Mouse (Mus musculus): ENCODE data around the gene Hmgcr. TPM values are rescaled to one million over a fixed set of nuclear protein-coding genes. Genes with fewer than 3 reads are reported as not detected.

Gene Hmgcr
- 58.7 TPM for polyA plus RNA-seq (2012; fragmentation: generic; extraction: Trizol)
- long read RNA-seq, experiment 1, full-length matches to known transcripts = 6 of 81 reads
- long read RNA-seq, experiment 1, partial matches to known transcripts = 1 of 81 reads
- long read RNA-seq, experiment 1, other reads (novel, unspliced or antisense) = 74 of 81 reads
- long read RNA-seq, experiment 2, full-length matches to known transcripts = 321 of 384 reads
- long read RNA-seq, experiment 2, partial matches to known transcripts = 32 of 384 reads
- long read RNA-seq, experiment 2, other reads (novel, unspliced or antisense) = 31 of 384 reads

- peaks cover 51% of the 10 kb centered on the region for H3K79me2 ChIP-seq (ENCODE audit: control insufficient read depth, insufficient read depth)
- peak within 1 kb of the TSS; percentile 91 for H3ac ChIP-seq (ENCODE audit: control insufficient read depth, insufficient read length, low read depth)
- no peaks in the 10 kb centered on the region for H3K27me3 ChIP-seq (ENCODE audit: control insufficient read depth, insufficient read depth, insufficient read length)
- peaks cover 49% of the 10 kb centered on the region for H3K79me3 ChIP-seq (ENCODE audit: low read depth)
- peaks cover 37% of the 10 kb centered on the region for H3K36me3 ChIP-seq (ENCODE audit: control insufficient read depth, insufficient read depth)
- H3K4me3 ChIP-seq (ENCODE audit: insufficient read depth, poor library complexity, severe bottlenecking) = peak within 1 kb of the TSS; percentile 68
- TF ChIP-seq MYOG (IDR thresholded peaks at IDR 0.05; ENCODE audit: control insufficient read depth, extremely low read depth, insufficient read length) (no peak), CTCF (IDR thresholded peaks at IDR 0.05; ENCODE audit: control insufficient read depth, insufficient read depth, insufficient read length) (no peak), FOSL1 (IDR thresholded peaks at IDR 0.05; ENCODE audit: insufficient read depth, low read length, poor library complexity, severe bottlenecking) (no peak), CEBPB (IDR thresholded peaks at IDR 0.05; ENCODE audit: low read depth) (no peak), MAX (IDR thresholded peaks at IDR 0.05) (peak; percentile 70), USF1 (IDR thresholded peaks at IDR 0.05; ENCODE audit: low read depth) (no peak)
These were observed at the start of gene Hmgcr for GRCm38 (mm10) chr13:96670406-96671077. Gene Hmgcr, minus strand, starts transcription at chr13:96670936.

DNA sequence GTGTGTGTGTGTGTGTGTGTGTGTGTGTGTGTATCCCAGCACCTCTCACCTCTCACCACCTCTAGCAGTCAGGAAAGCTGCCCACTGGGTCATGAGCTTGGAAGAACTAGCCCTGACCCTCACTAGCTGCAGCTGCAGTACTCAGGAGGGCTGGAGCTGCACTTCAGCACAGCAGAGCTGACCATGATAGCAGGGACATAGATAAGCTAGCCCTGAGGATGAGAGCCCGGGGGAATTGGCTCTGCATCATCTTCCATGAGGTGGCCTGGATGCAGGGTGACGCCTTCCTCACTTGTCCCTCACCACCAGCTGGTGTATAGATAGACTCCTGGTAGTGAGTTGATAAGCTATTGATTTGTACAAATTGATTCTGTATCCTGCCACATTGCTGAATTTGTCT is 49.3 kb upstream of the Hmgcr start:
- H3K27me3 ChIP-seq (ENCODE audit: control insufficient read depth, insufficient read depth, insufficient read length) = peaks cover 3% of the 10 kb centered on the region
- no peaks in the 10 kb centered on the region for H3K79me2 ChIP-seq (ENCODE audit: control insufficient read depth, insufficient read depth)
- TF ChIP-seq MYOD1 (IDR thresholded peaks at IDR 0.05; ENCODE audit: control insufficient read depth, insufficient read length, low read depth) = no peak
- TF ChIP-seq CTCF (IDR thresholded peaks at IDR 0.05; ENCODE audit: control insufficient read depth, insufficient read depth, insufficient read length) = no peak
- TF ChIP-seq MYOG (IDR thresholded peaks at IDR 0.05; ENCODE audit: control insufficient read depth, extremely low read depth, insufficient read length) = no peak
- TF ChIP-seq MAX (IDR thresholded peaks at IDR 0.05) = no peak
- TF ChIP-seq FOSL1 (IDR thresholded peaks at IDR 0.05; ENCODE audit: insufficient read depth, low read length, poor library complexity, severe bottlenecking) = no peak
- TF ChIP-seq USF1 (IDR thresholded peaks at IDR 0.05; ENCODE audit: low read depth) = no peak
- TF ChIP-seq CEBPB (IDR thresholded peaks at IDR 0.05; ENCODE audit: low read depth) = no peak
- H3K79me3 ChIP-seq (ENCODE audit: low read depth) = no peaks in the 10 kb centered on the region
- H3K4me3 ChIP-seq (ENCODE audit: insufficient read depth, poor library complexity, severe bottlenecking) = no peak overlapping the region
- H3ac ChIP-seq (ENCODE audit: control insufficient read depth, insufficient read length, low read depth) = no peak overlapping the region
- H3K36me3 ChIP-seq (ENCODE audit: control insufficient read depth, insufficient read depth) = no peaks in the 10 kb centered on the region

GRCm38 (mm10) chr13:96717821-96718220 is 47.1 kb upstream of the Hmgcr start:
- H3K4me3 ChIP-seq (ENCODE audit: insufficient read depth, poor library complexity, severe bottlenecking) = no peak overlapping the region
- H3K79me3 ChIP-seq (ENCODE audit: low read depth) = no peaks in the 10 kb centered on the region
- no peaks in the 10 kb centered on the region for H3K79me2 ChIP-seq (ENCODE audit: control insufficient read depth, insufficient read depth)
- no peak overlapping the region for H3ac ChIP-seq (ENCODE audit: control insufficient read depth, insufficient read length, low read depth)
- no peaks in the 10 kb centered on the region for H3K36me3 ChIP-seq (ENCODE audit: control insufficient read depth, insufficient read depth)
- H3K27me3 ChIP-seq (ENCODE audit: control insufficient read depth, insufficient read depth, insufficient read length) = no peaks in the 10 kb centered on the region
- TF ChIP-seq MYOG (IDR thresholded peaks at IDR 0.05; ENCODE audit: control insufficient read depth, extremely low read depth, insufficient read length) (no peak), FOSL1 (IDR thresholded peaks at IDR 0.05; ENCODE audit: insufficient read depth, low read length, poor library complexity, severe bottlenecking) (no peak), USF1 (IDR thresholded peaks at IDR 0.05; ENCODE audit: low read depth) (no peak)

DNA sequence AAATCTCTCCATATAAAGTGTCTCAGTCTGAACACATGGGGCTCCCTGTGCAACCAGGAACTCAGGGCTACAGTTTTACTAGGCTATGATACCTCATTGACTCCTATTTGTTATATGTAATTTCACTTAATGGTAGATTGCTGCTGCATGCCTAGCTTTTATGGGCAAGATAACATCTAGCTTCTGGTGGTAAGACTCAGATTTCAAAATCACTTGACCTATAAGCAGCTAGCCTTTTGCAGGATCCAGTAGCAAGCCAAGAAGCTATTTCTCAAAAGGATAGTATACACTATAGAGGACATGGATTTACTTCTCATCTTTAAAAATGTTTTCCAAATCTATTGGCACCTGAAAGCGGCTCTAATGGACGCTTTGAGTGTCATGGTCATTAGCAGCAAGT is 45.6 kb upstream of the Hmgcr start:
- TF ChIP-seq CTCF (IDR thresholded peaks at IDR 0.05; ENCODE audit: control insufficient read depth, insufficient read depth, insufficient read length) (no peak), FOSL1 (IDR thresholded peaks at IDR 0.05; ENCODE audit: insufficient read depth, low read length, poor library complexity, severe bottlenecking) (no peak), MYOD1 (IDR thresholded peaks at IDR 0.05; ENCODE audit: control insufficient read depth, insufficient read length, low read depth) (no peak), CEBPB (IDR thresholded peaks at IDR 0.05; ENCODE audit: low read depth) (no peak)
- Histone ChIP-seq H3K4me3 (ENCODE audit: insufficient read depth, poor library complexity, severe bottlenecking) (no peak overlapping the region), H3K79me2 (ENCODE audit: control insufficient read depth, insufficient read depth) (no peaks in the 10 kb centered on the region), H3K27me3 (ENCODE audit: control insufficient read depth, insufficient read depth, insufficient read length) (no peaks in the 10 kb centered on the region), H3K79me3 (ENCODE audit: low read depth) (no peaks in the 10 kb centered on the region), H3K36me3 (ENCODE audit: control insufficient read depth, insufficient read depth) (no peaks in the 10 kb centered on the region), H3ac (ENCODE audit: control insufficient read depth, insufficient read length, low read depth) (no peak overlapping the region)

DNA sequence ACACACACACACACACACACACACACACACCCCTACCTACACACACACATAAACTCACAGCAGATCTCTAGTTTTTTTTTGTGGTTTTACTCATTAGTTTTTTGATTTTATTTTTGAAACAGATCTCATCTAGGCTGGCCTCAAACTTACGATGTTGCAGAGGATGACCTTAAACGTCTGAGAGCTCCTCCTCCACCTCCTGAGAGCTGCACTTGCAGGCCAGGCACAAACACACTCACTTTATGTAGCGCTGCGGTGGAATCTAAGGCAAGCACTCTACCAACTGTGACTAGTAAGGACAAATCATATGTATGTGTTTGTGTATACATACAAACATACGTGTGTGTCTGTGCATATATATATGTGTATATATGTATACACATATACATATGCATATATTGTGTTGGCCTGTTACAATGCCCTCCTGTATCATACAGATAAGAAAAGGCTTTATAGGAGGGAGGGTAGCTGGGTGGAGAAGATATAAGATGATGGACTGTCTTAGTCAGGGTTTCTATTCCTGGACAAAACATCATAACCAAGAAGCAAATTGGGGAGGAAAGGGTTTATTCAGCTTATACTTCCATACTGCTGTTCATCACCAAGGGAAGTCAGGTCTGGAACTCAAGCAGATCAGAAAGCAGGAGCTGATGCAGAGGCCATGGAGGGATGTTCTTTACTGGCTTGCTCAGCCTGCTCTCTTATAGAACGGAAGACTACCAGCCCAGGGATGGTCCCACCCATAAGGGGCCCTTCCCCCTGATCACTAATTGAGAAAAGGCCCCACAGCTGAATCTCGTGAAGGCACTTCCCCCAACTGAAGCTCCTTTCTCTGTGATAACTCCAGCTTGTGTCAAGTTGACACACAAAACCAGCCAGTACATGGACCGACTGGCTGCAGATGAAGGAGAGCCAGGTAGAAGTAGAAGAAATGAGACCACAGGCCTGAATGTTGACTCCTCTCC is 38.8 kb upstream of the Hmgcr start:
- no peaks in the 10 kb centered on the region for H3K79me3 ChIP-seq (ENCODE audit: low read depth)
- H3K27me3 ChIP-seq (ENCODE audit: control insufficient read depth, insufficient read depth, insufficient read length) = no peaks in the 10 kb centered on the region
- TF ChIP-seq MYOD1 (IDR thresholded peaks at IDR 0.05; ENCODE audit: control insufficient read depth, insufficient read length, low read depth) (no peak), MAX (IDR thresholded peaks at IDR 0.05) (no peak), CEBPB (IDR thresholded peaks at IDR 0.05; ENCODE audit: low read depth) (no peak), MYOG (IDR thresholded peaks at IDR 0.05; ENCODE audit: control insufficient read depth, extremely low read depth, insufficient read length) (no peak), USF1 (IDR thresholded peaks at IDR 0.05; ENCODE audit: low read depth) (no peak), CTCF (IDR thresholded peaks at IDR 0.05; ENCODE audit: control insufficient read depth, insufficient read depth, insufficient read length) (no peak), FOSL1 (IDR thresholded peaks at IDR 0.05; ENCODE audit: insufficient read depth, low read length, poor library complexity, severe bottlenecking) (no peak)
- H3ac ChIP-seq (ENCODE audit: control insufficient read depth, insufficient read length, low read depth) = no peak overlapping the region
- H3K4me3 ChIP-seq (ENCODE audit: insufficient read depth, poor library complexity, severe bottlenecking) = no peak overlapping the region
- no peaks in the 10 kb centered on the region for H3K36me3 ChIP-seq (ENCODE audit: control insufficient read depth, insufficient read depth)
- no peaks in the 10 kb centered on the region for H3K79me2 ChIP-seq (ENCODE audit: control insufficient read depth, insufficient read depth)

All from C2C12 (cell line).